Mouse (Mus musculus): ENCODE measurements around the gene Zzz3.

DNA sequence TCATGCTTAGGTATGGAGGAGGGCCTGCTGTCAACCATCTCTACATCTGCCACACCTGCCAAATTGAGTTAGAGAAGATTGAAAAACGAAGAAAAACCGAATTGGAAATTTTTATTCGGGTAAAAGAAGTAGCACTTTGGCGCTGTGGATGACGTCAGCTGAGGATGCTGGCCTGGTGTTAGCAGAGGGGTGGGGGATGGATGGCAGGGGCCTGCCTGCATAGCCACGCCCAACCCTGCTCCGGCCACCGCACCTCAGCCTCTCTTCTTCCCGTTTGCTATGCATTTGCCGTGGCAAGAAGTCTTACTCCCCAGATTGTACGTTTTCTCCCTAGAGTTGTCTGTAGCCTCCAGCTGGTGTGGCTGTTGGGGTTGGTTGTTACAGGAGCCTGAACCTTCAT is 11.2 kb upstream of the Zzz3 start:
- TF ChIP-seq CTCF (IDR thresholded peaks at IDR 0.05): no peak
- no peak for TF ChIP-seq EP300 (IDR thresholded peaks at IDR 0.05)

Measured in lung, postnatal 0 days (tissue).